Mouse (Mus musculus) midbrain, embryonic 14.5 days (tissue): ENCODE data around the gene Trp53. TPM values are rescaled to one million over a fixed set of nuclear protein-coding genes. Genes with fewer than 3 reads are reported as not detected.
A peak's percentile ranks its signal among the peaks of the same experiment; 100 is the strongest.

ENCODE experiments used
- ATAC-seq: fragments of 200-750 bp; cut with Nextera tagmentation; 2 replicates; pipeline ENCODE4 v1.8.0; 2017; ENCODE audit warnings: moderate number of reproducible peaks, moderate library complexity; ENCODE audit not compliant: low FRiP score, low TSS enrichment
- DNase-seq: peaks from one replicate; pipeline ENCODE4 v3.0.0-alpha.2; 2015
- H3K27ac ChIP-seq: fragments of 300-500 bp; sonication (generic); replicated peaks from 2 replicates; pipeline ENCODE4 v1.5.1; 2014; ENCODE audit warnings: mild to moderate bottlenecking, low read depth, low read length, moderate library complexity
- H3K27me3 ChIP-seq: fragments of 300-500 bp; sonication (generic); 2 replicates; pipeline ENCODE4 v1.6.1; 2014; ENCODE audit warnings: low read length, control low read depth, mixed read lengths; ENCODE audit not compliant: control insufficient read depth, insufficient read depth
- H3K36me3 ChIP-seq: fragments of 300-500 bp; sonication (generic); 2 replicates; pipeline ENCODE4 v1.6.1; 2014; ENCODE audit warnings: low read length, control low read depth; ENCODE audit not compliant: control insufficient read depth, insufficient read depth
- H3K4me1 ChIP-seq: fragments of 300-500 bp; sonication (generic); 2 replicates; pipeline ENCODE4 v1.6.1; 2014; ENCODE audit warnings: mild to moderate bottlenecking, antibody characterized with exemption, low read length, control low read depth; ENCODE audit not compliant: control insufficient read depth, insufficient read depth
- H3K4me2 ChIP-seq: fragments of 300-500 bp; sonication (generic); 2 replicates; pipeline ENCODE4 v1.6.1; 2014; ENCODE audit warnings: mild to moderate bottlenecking, low read length, moderate library complexity
- H3K4me3 ChIP-seq: fragments of 300-500 bp; sonication (generic); replicated peaks from 2 replicates; pipeline ENCODE4 v1.5.1; 2014; ENCODE audit warnings: low read depth, low read length
- H3K9ac ChIP-seq: fragments of 300-500 bp; sonication (generic); replicated peaks from 2 replicates; pipeline ENCODE4 v1.6.1; 2014; ENCODE audit warnings: mild to moderate bottlenecking, low read length, moderate library complexity
- H3K9me3 ChIP-seq: fragments of 300-500 bp; sonication (generic); 2 replicates; pipeline ENCODE4 v1.6.1; 2016; ENCODE audit warnings: low read length, control low read depth, mixed read lengths; ENCODE audit not compliant: control insufficient read depth
- WGBS: fragments of 180-500 bp; shearing (Covaris S2); extraction: QIAGEN DNeasy Blood & Tissue Kit; methylation state at CpG from one replicate; pipeline ENCODE4 v1.1.7; 2014; 5-methylcytosine and 5-hydroxymethylcytosine counted together
- polyA plus RNA-seq: library from polyadenylated mRNA; unstranded; fragments of >200 nt; fragmentation: Nextera tagmentation; extraction: Ambion mirVana; gene quantifications from 2 replicates; pipeline ENCODE4 v1.2.1, GENCODE M21; 2014

Trp53 gene
- polyA plus RNA-seq, 1 experiment from 2014 or later: 69.2 TPM

- no peak overlapping the region; the same call in 1 of the 2 replicates for H3K9ac ChIP-seq
- H3K4me2 ChIP-seq: no peak overlapping the region
- 9% methylated on average over 9 of the region's 9 CpGs for WGBS
- ATAC-seq (no peak), DNase-seq (no peak)
- H3K27ac ChIP-seq: 0 out of 2 replicates have a peak overlapping the region, but pooled peaks have one; percentile 37
- H3K4me1 ChIP-seq: peaks cover 20% of the 10 kb centered on the region
- H3K4me3 ChIP-seq: no peak overlapping the region
- H3K27me3 ChIP-seq: no peaks in the 10 kb centered on the region
- H3K36me3 ChIP-seq: peaks cover 20% of the 10 kb centered on the region
- H3K9me3 ChIP-seq: no peaks in the 10 kb centered on the region
These were observed 19.3 kb downstream of the Trp53 start for GRCm38 (mm10) chr11:69599436-69599835.

DNA sequence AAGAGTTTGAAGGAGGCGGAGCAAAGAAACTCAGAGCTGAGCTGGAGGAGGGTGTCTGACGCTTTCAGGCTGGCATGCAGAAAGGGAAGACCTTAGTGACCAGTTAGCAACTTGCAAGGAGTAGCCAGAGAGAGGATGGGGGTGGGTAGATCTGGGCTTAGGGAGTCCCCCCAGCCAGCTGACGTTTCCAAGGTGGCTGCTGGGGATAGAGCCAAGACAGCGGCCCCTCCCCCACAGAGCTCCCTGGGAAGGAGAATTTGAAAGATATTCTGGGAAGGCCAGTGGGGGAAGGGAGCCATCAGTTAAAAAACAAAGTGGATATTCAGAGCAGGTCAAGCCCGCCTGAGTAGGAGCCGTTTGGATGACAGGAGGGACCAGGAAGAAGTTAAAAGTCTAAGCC is 19.9 kb downstream of the Trp53 start:
- H3K9ac ChIP-seq: no peak overlapping the region
- no peaks in the 10 kb centered on the region for H3K9me3 ChIP-seq
- peaks cover 25% of the 10 kb centered on the region for H3K4me1 ChIP-seq
- DNase-seq (peak; percentile 69), ATAC-seq (no peak)
- 9% methylated on average over 6 of the region's 6 CpGs for whole genome bisulfite sequencing
- no peak overlapping the region for H3K4me2 ChIP-seq
- H3K27me3 ChIP-seq: no peaks in the 10 kb centered on the region
- 0 out of 2 replicates have a peak overlapping the region, but pooled peaks have one; percentile 22 for H3K27ac ChIP-seq
- H3K36me3 ChIP-seq: peaks cover 17% of the 10 kb centered on the region
- no peak overlapping the region for H3K4me3 ChIP-seq

DNA sequence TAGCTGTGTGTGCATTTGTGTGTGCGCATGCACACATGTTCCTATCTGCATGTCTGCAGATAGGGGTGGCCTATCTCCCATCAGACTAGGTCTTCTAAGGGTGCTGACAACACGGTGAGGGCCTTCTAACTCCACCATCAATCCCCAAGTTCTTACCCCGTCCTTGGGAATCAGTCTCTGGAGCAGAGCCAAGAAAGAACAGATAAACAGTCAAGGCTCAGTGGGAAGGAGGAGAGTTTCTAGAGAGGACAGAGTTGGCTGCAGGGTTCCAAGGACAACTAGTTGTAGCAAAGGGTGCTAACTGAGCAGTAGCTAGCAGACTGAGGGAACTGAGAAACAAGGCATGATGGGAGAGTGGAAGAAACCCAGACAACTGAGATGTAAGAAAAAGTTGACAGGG is 21.6 kb downstream of the Trp53 start:
- Histone ChIP-seq H3K27me3 (no peaks in the 10 kb centered on the region), H3K4me2 (no peak overlapping the region), H3K36me3 (peaks cover 17% of the 10 kb centered on the region), H3K4me3 (no peak overlapping the region), H3K27ac (no peak overlapping the region), H3K4me1 (peaks cover 30% of the 10 kb centered on the region), H3K9me3 (no peaks in the 10 kb centered on the region), H3K9ac (no peak overlapping the region)
- 88% methylated on average over 3 of the region's 3 CpGs for WGBS
- DNase-seq (no peak), ATAC-seq (no peak)

DNA sequence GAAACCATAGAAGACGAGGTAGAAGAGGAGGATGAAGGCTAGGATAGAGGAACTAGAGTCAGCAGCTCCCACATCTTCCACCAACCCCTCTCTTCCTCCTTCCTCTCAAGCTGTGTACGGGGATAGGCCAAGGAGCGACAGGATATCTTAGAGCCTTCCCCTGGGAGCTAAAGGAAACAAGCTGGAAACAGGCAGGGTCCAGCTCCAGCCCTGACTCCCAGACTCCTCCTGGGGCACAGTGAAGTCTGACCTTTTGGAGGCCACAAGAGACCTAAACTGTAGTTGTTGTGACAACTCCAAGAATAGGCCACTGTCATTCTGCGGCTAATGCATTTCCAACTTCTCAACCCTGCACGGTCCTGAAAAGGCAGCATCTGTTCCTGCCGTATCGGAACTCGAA is 23.4 kb downstream of the Trp53 start:
- no peak overlapping the region for H3K9ac ChIP-seq
- peaks cover 30% of the 10 kb centered on the region for H3K4me1 ChIP-seq
- ATAC-seq (no peak), DNase-seq (no peak)
- peaks cover 17% of the 10 kb centered on the region for H3K36me3 ChIP-seq
- H3K27me3 ChIP-seq: no peaks in the 10 kb centered on the region
- no peaks in the 10 kb centered on the region for H3K9me3 ChIP-seq
- WGBS: 87% methylated on average over 8 of the region's 8 CpGs
- 0 out of 2 replicates have a peak overlapping the region, but pooled peaks have one; percentile 3 for H3K4me3 ChIP-seq
- peak overlapping the region; percentile 98 for H3K4me2 ChIP-seq
- no peak overlapping the region for H3K27ac ChIP-seq

GRCm38 (mm10) chr11:69604347-69604746 is 24.2 kb downstream of the Trp53 start:
- 45% methylated on average over 3 of the region's 3 CpGs for WGBS

DNA sequence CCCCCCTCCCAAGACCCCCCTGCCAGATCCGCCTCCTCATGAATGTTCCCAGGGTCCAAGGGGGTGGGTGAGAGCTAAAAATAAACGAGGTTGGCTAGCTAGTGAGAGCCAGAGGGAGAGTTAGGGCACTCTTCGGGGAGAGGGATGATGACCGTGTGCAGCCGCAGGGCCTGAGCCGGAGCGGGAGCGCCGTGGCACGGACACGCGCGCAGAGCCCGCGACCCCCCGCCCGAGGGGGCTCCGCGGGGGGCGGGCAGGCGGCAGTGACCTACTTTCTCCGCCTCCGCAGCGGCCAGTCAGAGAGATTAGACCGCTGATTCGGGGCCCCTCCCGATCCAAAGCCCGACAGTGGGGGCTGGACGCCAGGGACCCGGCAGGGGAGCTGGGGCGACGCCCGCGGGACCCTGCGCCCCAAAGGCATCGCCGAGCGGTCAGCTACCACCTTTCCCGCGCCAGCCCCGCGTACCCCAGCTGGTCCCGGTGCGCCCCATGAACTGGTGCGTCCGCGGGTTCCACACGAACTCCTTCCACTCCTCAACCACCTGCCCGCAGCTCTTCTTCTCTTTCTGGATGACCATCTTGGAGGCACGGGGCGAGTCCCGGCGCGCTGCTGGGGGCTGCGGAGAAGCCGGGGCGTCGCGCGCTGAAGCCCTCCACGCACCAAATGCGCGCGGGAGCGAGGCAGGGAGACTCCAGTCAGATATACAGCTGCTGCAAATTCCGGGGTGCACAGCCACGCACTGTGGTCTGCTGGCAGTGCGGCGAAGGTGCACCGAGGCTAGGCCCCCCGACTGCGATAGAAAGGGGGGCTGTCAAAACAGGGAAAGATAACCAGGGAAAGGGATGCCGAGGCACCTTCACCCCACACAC is 24.9 kb downstream of the Trp53 start:
- ATAC-seq (peak; percentile 57), DNase-seq (peak; percentile 74)
- H3K4me3 ChIP-seq: peak overlapping the region; percentile 74
- H3K4me1 ChIP-seq: peaks cover 29% of the 10 kb centered on the region
- H3K4me2 ChIP-seq: peak overlapping the region; percentile 98
- peak overlapping the region; percentile 80 for H3K9ac ChIP-seq
- peaks cover 14% of the 10 kb centered on the region; the same call in 1 of the 2 replicates for H3K36me3 ChIP-seq
- peak overlapping the region; percentile 75 for H3K27ac ChIP-seq
- H3K9me3 ChIP-seq: no peaks in the 10 kb centered on the region
- under 1% methylated on average over 67 of the region's 73 CpGs for WGBS
- H3K27me3 ChIP-seq: no peaks in the 10 kb centered on the region

More at GRCm38 (mm10) chr11:69604347-69604746, 24.2 kb downstream of the Trp53 start:
- peak overlapping the region; percentile 98 for H3K4me2 ChIP-seq
- peak overlapping the region; percentile 74 for H3K4me3 ChIP-seq
- DNase-seq (peak; percentile 23), ATAC-seq (peak; percentile 43; the same call in 1 of the 2 replicates)
- H3K9me3 ChIP-seq: no peaks in the 10 kb centered on the region
- peak overlapping the region; percentile 80 for H3K9ac ChIP-seq
- peak overlapping the region; percentile 75 for H3K27ac ChIP-seq
- H3K27me3 ChIP-seq: no peaks in the 10 kb centered on the region
- peaks cover 14% of the 10 kb centered on the region; the same call in 1 of the 2 replicates for H3K36me3 ChIP-seq
- peaks cover 30% of the 10 kb centered on the region for H3K4me1 ChIP-seq

DNA sequence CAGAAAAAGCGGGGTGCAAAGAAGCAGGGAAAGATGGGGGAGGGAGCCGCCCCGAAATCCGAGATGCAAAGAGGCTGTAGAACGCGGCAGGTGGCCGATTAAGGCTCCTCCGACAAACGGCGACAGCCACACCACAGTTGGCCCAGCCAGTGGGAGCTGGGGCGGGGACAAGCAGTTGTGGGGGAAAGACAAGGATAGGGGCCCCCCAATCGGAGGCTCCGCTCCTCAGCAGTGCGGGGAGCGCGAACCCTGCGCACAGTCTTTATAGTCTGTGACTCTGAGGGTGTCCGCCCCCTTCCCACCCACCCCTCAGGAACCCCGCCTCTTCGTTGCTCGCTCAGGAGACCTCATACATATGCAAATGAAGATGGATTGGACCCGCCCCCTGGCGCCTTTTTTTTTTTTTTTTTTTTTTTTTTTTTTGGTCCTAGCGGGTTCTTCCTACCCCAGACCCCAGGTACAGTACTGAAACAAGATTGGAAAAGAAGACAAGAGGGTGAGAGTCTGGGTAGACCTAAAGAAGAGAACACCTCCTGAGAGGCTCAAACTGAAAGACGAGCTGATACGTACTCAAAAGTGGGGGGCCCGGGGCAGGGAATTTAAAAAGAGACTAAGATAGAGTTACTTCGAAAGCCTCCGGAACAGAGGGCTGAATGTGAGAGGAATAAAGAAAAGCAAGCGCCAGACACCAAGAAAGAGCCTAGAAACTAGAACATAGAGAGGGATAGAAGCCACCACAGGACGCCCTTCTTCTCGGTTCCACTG is 25.7 kb downstream of the Trp53 start, which contains the start of gene Atp1b2:
Atp1b2 (minus strand) TSS at position 217 of the 765 bp plus-strand sequence.
- no peaks in the 10 kb centered on the region for H3K27me3 ChIP-seq
- no peaks in the 10 kb centered on the region for H3K9me3 ChIP-seq
- DNase-seq: peak; percentile 92
- WGBS: 2% methylated on average over 32 of the region's 32 CpGs
- peaks cover 11% of the 10 kb centered on the region; the same call in 1 of the 2 replicates for H3K36me3 ChIP-seq
- H3K4me1 ChIP-seq: peaks cover 21% of the 10 kb centered on the region
- peak within 1 kb of the TSS; percentile 80 for H3K9ac ChIP-seq
- peak within 1 kb of the TSS; percentile 98 for H3K4me2 ChIP-seq
- H3K27ac ChIP-seq: peak within 1 kb of the TSS; percentile 75
- ATAC-seq: peak; percentile 87
- H3K4me3 ChIP-seq: peak within 1 kb of the TSS; percentile 74

DNA sequence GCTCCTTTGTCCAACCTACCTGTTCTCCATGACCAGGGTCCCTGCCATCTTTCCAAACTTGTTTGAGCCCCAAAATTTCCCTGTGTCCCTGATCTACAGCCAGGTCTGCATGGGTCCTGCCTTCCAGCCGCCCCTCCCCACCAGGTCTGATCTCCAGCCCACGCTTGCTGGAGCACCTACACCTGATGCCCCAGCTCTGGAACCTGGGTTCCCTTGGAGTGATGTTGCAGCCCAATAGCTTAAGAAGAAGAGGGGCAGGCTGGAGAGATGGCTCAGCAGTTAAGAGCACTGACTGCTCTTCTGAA is 26.3 kb downstream of the Trp53 start:
- ATAC-seq (no peak), DNase-seq (no peak)
- Histone ChIP-seq H3K36me3 (peaks cover 5% of the 10 kb centered on the region; the same call in 1 of the 2 replicates), H3K4me2 (peak overlapping the region; percentile 98), H3K4me3 (peak overlapping the region; percentile 74), H3K9ac (no peak overlapping the region; the same call in 1 of the 2 replicates), H3K4me1 (peaks cover 21% of the 10 kb centered on the region), H3K27ac (no peak overlapping the region), H3K27me3 (no peaks in the 10 kb centered on the region), H3K9me3 (no peaks in the 10 kb centered on the region)
- 78% methylated on average over 2 of the region's 2 CpGs for WGBS
